Mouse (Mus musculus) stomach, embryonic 16.5 days (tissue): ENCODE measurements around the gene Shank3. TPM values are rescaled to one million over a fixed set of nuclear protein-coding genes. Genes with fewer than 3 reads are reported as not detected.
A peak's percentile ranks its signal among the peaks of the same experiment; 100 is the strongest.

ENCODE experiments used
- ATAC-seq: fragments of 200-750 bp; cut with Nextera tagmentation; 2 replicates; pipeline ENCODE4 v1.8.0; 2017; ENCODE audit warnings: moderate number of reproducible peaks, moderate TSS enrichment; ENCODE audit not compliant: insufficient read depth, low FRiP score
- H3K27ac ChIP-seq: fragments of 300-500 bp; sonication (generic); 2 replicates; pipeline ENCODE4 v1.5.1; 2014; ENCODE audit warnings: low read length
- H3K27me3 ChIP-seq: fragments of 300-500 bp; sonication (generic); 2 replicates; pipeline ENCODE4 v1.6.1; 2014; ENCODE audit warnings: low read length, control low read depth, mixed read lengths; ENCODE audit not compliant: control insufficient read depth, insufficient read depth
- H3K36me3 ChIP-seq: fragments of 300-500 bp; sonication (generic); 2 replicates; pipeline ENCODE4 v1.6.1; 2014; ENCODE audit warnings: low read length; ENCODE audit not compliant: control insufficient read depth, insufficient read depth
- H3K4me1 ChIP-seq: fragments of 300-500 bp; sonication (generic); 2 replicates; pipeline ENCODE4 v1.6.1; 2014; ENCODE audit warnings: low read length, control low read depth, mixed read lengths; ENCODE audit not compliant: control insufficient read depth, insufficient read depth
- H3K4me2 ChIP-seq: fragments of 300-500 bp; sonication (generic); 2 replicates; pipeline ENCODE4 v1.6.1; 2014; ENCODE audit warnings: low read depth, low read length, mixed read lengths
- H3K4me3 ChIP-seq: fragments of 300-500 bp; sonication (generic); replicated peaks from 2 replicates; pipeline ENCODE4 v1.5.1; 2014; ENCODE audit warnings: mild to moderate bottlenecking, low read length
- H3K9ac ChIP-seq: fragments of 300-500 bp; sonication (generic); 2 replicates; pipeline ENCODE4 v1.6.1; 2014; ENCODE audit warnings: low read length
- H3K9me3 ChIP-seq: fragments of 300-500 bp; sonication (generic); replicated peaks from 2 replicates; pipeline ENCODE4 v1.6.1; 2016; ENCODE audit warnings: low read length, control low read depth; ENCODE audit not compliant: control insufficient read depth
- WGBS: fragments of 180-500 bp; shearing (Covaris S2); extraction: QIAGEN DNeasy Blood & Tissue Kit; methylation state at CpG from one replicate; pipeline ENCODE4 v1.1.7; 2014; 5-methylcytosine and 5-hydroxymethylcytosine counted together
- polyA plus RNA-seq: library from polyadenylated mRNA; unstranded; fragments of >200 nt; fragmentation: Nextera tagmentation; extraction: Ambion mirVana; gene quantifications from 2 replicates; pipeline ENCODE4 v1.2.1, GENCODE M21; 2015

The Shank3 gene
- polyA plus RNA-seq, 1 experiment from 2014 or later, result 1.8 TPM

GRCm38 (mm10) chr15:89532924-89533842, 33.8 kb downstream of the Shank3 start:
- WGBS, result 82% methylated on average over 23 of the region's 23 CpGs
- H3K36me3 ChIP-seq, result no peaks in the 10 kb centered on the region
- ATAC-seq, result peak; percentile 15; the same call in 1 of the 2 replicates
- no peak overlapping the region for H3K27ac ChIP-seq
- H3K9ac ChIP-seq, result no peak overlapping the region
- H3K9me3 ChIP-seq, result no peaks in the 10 kb centered on the region
- no peak overlapping the region for H3K4me3 ChIP-seq
- no peak overlapping the region for H3K4me2 ChIP-seq
- H3K4me1 ChIP-seq, result no peaks in the 10 kb centered on the region
- H3K27me3 ChIP-seq, result no peaks in the 10 kb centered on the region

DNA sequence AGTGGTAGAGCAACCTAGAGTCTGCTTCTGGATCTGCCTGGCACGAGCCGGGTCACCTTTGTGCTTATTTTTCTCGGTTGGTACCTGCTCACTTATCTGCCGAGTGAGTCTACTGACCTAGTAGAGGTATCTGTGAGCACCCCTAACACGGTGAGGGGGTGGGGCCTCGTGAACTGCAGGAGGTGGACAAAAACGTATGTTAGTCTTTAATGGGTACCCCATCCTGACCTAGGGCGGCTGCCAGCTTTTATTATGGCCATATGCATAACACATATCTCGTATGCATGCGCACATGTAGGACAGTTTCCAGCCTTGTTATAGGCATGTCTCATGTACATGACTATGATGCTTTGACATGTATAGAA, 34.4 kb downstream of the Shank3 start:
- Histone ChIP-seq H3K4me3 (no peak overlapping the region), H3K4me1 (no peaks in the 10 kb centered on the region), H3K9ac (no peak overlapping the region), H3K27ac (no peak overlapping the region), H3K27me3 (no peaks in the 10 kb centered on the region), H3K9me3 (no peaks in the 10 kb centered on the region), H3K4me2 (no peak overlapping the region), H3K36me3 (no peaks in the 10 kb centered on the region)
- 85% methylated on average over 10 of the region's 10 CpGs for WGBS
- ATAC-seq, result no peak

DNA sequence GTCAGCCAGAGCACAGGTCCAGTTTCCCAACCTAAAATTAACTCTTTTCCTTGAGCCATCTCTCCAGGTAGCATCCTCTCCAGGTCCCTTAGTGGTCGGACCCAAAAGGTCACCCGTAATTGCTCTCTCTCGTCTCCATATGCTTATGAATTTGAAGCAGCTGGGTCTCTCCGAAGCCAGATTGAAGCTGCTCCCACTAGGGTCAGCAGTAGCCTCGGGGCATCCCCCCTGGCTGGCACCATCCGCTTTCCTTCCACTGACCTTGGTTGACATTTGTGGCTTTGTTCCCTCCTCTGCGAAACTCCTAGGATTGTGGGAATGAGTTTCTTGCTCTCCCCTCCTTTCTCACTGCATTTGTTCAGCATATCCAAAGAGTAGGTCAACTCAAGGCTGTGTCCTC, 44.7 kb downstream of the Shank3 start:
- WGBS, result 90% methylated on average over 7 of the region's 7 CpGs
- ATAC-seq, result no peak
- no peak overlapping the region for H3K9ac ChIP-seq

DNA sequence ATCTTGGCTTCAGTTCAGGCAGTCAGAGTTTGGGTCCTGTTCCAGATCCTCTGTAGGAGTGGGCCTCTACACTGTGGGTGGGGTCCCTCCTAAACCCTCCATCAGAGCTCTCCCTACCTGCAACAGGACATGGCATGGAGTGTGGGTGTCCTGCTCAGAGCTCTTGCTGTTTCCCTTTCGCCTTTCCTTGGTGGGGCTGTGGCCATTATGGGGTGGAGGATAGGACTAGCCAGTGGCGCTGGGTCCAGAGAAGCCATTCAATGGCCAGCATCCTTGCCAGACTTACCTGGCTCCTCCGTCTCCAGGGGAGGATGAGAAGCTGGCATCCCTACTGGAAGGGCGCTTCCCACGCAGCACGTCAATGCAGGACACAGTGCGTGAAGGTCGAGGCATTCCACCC, 47.9 kb downstream of the Shank3 start:
- Histone ChIP-seq H3K27me3 (no peaks in the 10 kb centered on the region; the same call in 1 of the 2 replicates), H3K4me2 (peak overlapping the region; percentile 49), H3K27ac (no peak overlapping the region), H3K9ac (no peak overlapping the region), H3K4me1 (no peaks in the 10 kb centered on the region), H3K4me3 (peak overlapping the region; percentile 24; the same call in 1 of the 2 replicates), H3K9me3 (no peaks in the 10 kb centered on the region), H3K36me3 (no peaks in the 10 kb centered on the region)
- WGBS, result 60% methylated on average over 8 of the region's 8 CpGs
- no peak for ATAC-seq

More for the DNA sequence above, 44.7 kb downstream of the Shank3 start:
- Histone ChIP-seq H3K9me3 (no peaks in the 10 kb centered on the region), H3K27ac (no peak overlapping the region), H3K4me3 (no peak overlapping the region), H3K4me2 (no peak overlapping the region), H3K36me3 (no peaks in the 10 kb centered on the region), H3K4me1 (no peaks in the 10 kb centered on the region), H3K27me3 (no peaks in the 10 kb centered on the region; the same call in 1 of the 2 replicates)

GRCm38 (mm10) chr15:89547824-89548601, 48.6 kb downstream of the Shank3 start:
- peak; percentile 48; the same call in 1 of the 2 replicates for ATAC-seq
- Histone ChIP-seq H3K36me3 (no peaks in the 10 kb centered on the region), H3K4me2 (peak overlapping the region; percentile 49), H3K27ac (no peak overlapping the region), H3K9me3 (no peaks in the 10 kb centered on the region), H3K9ac (peak overlapping the region; percentile 34; the same call in 1 of the 2 replicates), H3K27me3 (no peaks in the 10 kb centered on the region; the same call in 1 of the 2 replicates), H3K4me3 (peak overlapping the region; percentile 24), H3K4me1 (no peaks in the 10 kb centered on the region)
- WGBS, result 33% methylated on average over 58 of the region's 58 CpGs

GRCm38 (mm10) chr15:89548837-89549236, 49.4 kb downstream of the Shank3 start:
- H3K27me3 ChIP-seq, result no peaks in the 10 kb centered on the region; the same call in 1 of the 2 replicates
- 61% methylated on average over 11 of the region's 11 CpGs for WGBS
- H3K4me1 ChIP-seq, result no peaks in the 10 kb centered on the region
- no peak overlapping the region for H3K4me3 ChIP-seq
- no peak overlapping the region for H3K9ac ChIP-seq
- no peaks in the 10 kb centered on the region for H3K36me3 ChIP-seq
- no peak overlapping the region for H3K27ac ChIP-seq
- peak; percentile 11; the same call in 1 of the 2 replicates for ATAC-seq
- peak overlapping the region; percentile 49; the same call in 1 of the 2 replicates for H3K4me2 ChIP-seq
- H3K9me3 ChIP-seq, result no peaks in the 10 kb centered on the region

DNA sequence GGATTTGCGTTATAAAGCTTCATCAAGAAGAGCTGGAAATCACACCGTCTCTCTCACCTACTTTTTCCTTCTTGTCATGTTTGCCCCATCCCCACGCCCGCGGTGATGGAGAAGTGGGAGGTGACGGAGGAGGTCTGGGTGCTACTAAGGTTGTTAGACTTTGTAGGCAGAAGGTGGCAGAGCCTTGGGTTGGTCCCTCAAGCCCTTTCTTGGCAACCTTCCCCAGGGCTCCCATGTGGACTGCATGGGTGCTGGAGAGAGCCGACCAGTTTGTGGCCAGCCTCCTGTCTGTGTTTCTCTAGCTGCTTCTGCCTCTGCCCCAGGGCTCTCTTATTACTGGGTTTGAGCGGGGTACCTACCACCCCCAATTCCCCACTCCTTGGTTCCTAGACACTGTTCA, 51.1 kb downstream of the Shank3 start:
- H3K36me3 ChIP-seq, result no peaks in the 10 kb centered on the region
- 87% methylated on average over 8 of the region's 8 CpGs for WGBS
- H3K27me3 ChIP-seq, result no peaks in the 10 kb centered on the region; the same call in 1 of the 2 replicates
- H3K27ac ChIP-seq, result no peak overlapping the region
- no peak overlapping the region for H3K4me3 ChIP-seq
- H3K9me3 ChIP-seq, result no peaks in the 10 kb centered on the region
- no peak for ATAC-seq
- no peaks in the 10 kb centered on the region for H3K4me1 ChIP-seq
- no peak overlapping the region for H3K9ac ChIP-seq
- H3K4me2 ChIP-seq, result no peak overlapping the region

- no peaks in the 10 kb centered on the region for H3K36me3 ChIP-seq
- ATAC-seq, result no peak
- H3K4me3 ChIP-seq, result no peak overlapping the region
- H3K27ac ChIP-seq, result no peak overlapping the region
- peaks cover 6% of the 10 kb centered on the region; the same call in 1 of the 2 replicates for H3K4me1 ChIP-seq
- no peak overlapping the region for H3K4me2 ChIP-seq
- WGBS, result 73% methylated on average over 1 of the region's 1 CpGs
- no peak overlapping the region for H3K9ac ChIP-seq
- no peaks in the 10 kb centered on the region; the same call in none of the 2 replicates for H3K27me3 ChIP-seq
- H3K9me3 ChIP-seq, result no peaks in the 10 kb centered on the region
Observed at GRCm38 (mm10) chr15:89551733-89552132, 52.3 kb downstream of the Shank3 start.

- Histone ChIP-seq H3K9ac (no peak overlapping the region), H3K27me3 (peaks cover 15% of the 10 kb centered on the region), H3K4me3 (no peak overlapping the region), H3K36me3 (no peaks in the 10 kb centered on the region), H3K4me1 (peaks cover 13% of the 10 kb centered on the region), H3K27ac (no peak overlapping the region), H3K9me3 (no peaks in the 10 kb centered on the region), H3K4me2 (no peak overlapping the region)
- ATAC-seq, result no peak
- WGBS, result 88% methylated on average over 6 of the region's 6 CpGs
Observed at GRCm38 (mm10) chr15:89555591-89555990, 56.2 kb downstream of the Shank3 start.
